Mouse (Mus musculus): Measurements from ENCODE around the gene AB124611.
"Not testable (repeated sequence)": the region's sequence is repeated elsewhere in the genome, so short reads cannot be mapped to it uniquely, and the experiment has no call there.

Gene AB124611

GRCm38 (mm10) chr9:21525142-21525936, 637 bp upstream of the AB124611 start:
- peak; percentile 40 for DNase-seq

- no peak for DNase-seq
Measured at GRCm38 (mm10) chr9:21526634-21526944, 613 bp downstream of the AB124611 start.

- no peak for DNase-seq
Measured at GRCm38 (mm10) chr9:21527100-21527801, 1.3 kb downstream of the AB124611 start.

- DNase-seq, result peak; percentile 31
Measured at GRCm38 (mm10) chr9:21527917-21528324, 1.9 kb downstream of the AB124611 start.

GRCm38 (mm10) chr9:21536501-21536900, 10.5 kb downstream of the AB124611 start:
- DNase-seq, result no peak

GRCm38 (mm10) chr9:21537009-21537408, 11.0 kb downstream of the AB124611 start:
- DNase-seq, result no peak

- DNase-seq, result peak; percentile 19
Measured at GRCm38 (mm10) chr9:21539981-21540753, 14.2 kb downstream of the AB124611 start.

- not testable (repeated sequence) for DNase-seq
Measured at GRCm38 (mm10) chr9:21542001-21542400, 16.0 kb downstream of the AB124611 start.

GRCm38 (mm10) chr9:21545351-21545915, 19.5 kb downstream of the AB124611 start:
- DNase-seq, result peak; percentile 12

- peak; percentile 99 for DNase-seq
Measured at GRCm38 (mm10) chr9:21545916-21546788, 20.2 kb downstream of the AB124611 start.

GRCm38 (mm10) chr9:21546789-21547074, 20.8 kb downstream of the AB124611 start, which contains the start of gene Carm1:
Gene Carm1 (plus strand): TSS chr9:21546894.
- DNase-seq, result no peak

GRCm38 (mm10) chr9:21547075-21547941, 21.3 kb downstream of the AB124611 start:
- peak; percentile 59 for DNase-seq

GRCm38 (mm10) chr9:21551049-21551448, 25.1 kb downstream of the AB124611 start:
- DNase-seq, result no peak

GRCm38 (mm10) chr9:21553607-21554273, 27.8 kb downstream of the AB124611 start:
- no peak for DNase-seq

GRCm38 (mm10) chr9:21555198-21555742, 29.3 kb downstream of the AB124611 start:
- no peak for DNase-seq

- DNase-seq, result peak; percentile 7
Measured at GRCm38 (mm10) chr9:21556996-21557395, 31.0 kb downstream of the AB124611 start.

GRCm38 (mm10) chr9:21557556-21557955, 31.6 kb downstream of the AB124611 start:
- DNase-seq, result no peak

GRCm38 (mm10) chr9:21558366-21558765, 32.4 kb downstream of the AB124611 start:
- peak; percentile 25 for DNase-seq

- DNase-seq, result no peak
Measured at GRCm38 (mm10) chr9:21559151-21559550, 33.2 kb downstream of the AB124611 start.

- DNase-seq, result peak; percentile 21
Measured at GRCm38 (mm10) chr9:21564420-21564819, 38.4 kb downstream of the AB124611 start.

Measured in lung, postnatal 36 days (tissue).